Mouse (Mus musculus) limb, embryonic 13.5 days (tissue): ENCODE results near the gene Casp3. TPM values are rescaled to one million over a fixed set of nuclear protein-coding genes. Genes with fewer than 3 reads are reported as not detected.

ENCODE experiments used
- ATAC-seq: fragments of 200-750 bp; cut with Nextera tagmentation; 2 replicates; pipeline ENCODE4 v1.8.0; 2017; ENCODE audit warnings: low read depth, moderate number of reproducible peaks, moderate TSS enrichment; ENCODE audit not compliant: low FRiP score
- H3K27ac ChIP-seq: fragments of 300-500 bp; sonication (generic); 2 replicates; pipeline ENCODE4 v1.5.1; 2015; ENCODE audit warnings: inconsistent platforms, mild to moderate bottlenecking, moderate library complexity
- H3K27me3 ChIP-seq: fragments of 300-500 bp; sonication (generic); 2 replicates; pipeline ENCODE4 v1.6.1; 2015; ENCODE audit warnings: mild to moderate bottlenecking, inconsistent platforms
- H3K36me3 ChIP-seq: fragments of 300-500 bp; sonication (generic); 2 replicates; pipeline ENCODE4 v1.6.1; 2015; ENCODE audit warnings: inconsistent platforms, mild to moderate bottlenecking, moderate library complexity
- H3K4me1 ChIP-seq: fragments of 300-500 bp; sonication (generic); 2 replicates; pipeline ENCODE4 v1.6.1; 2015; ENCODE audit warnings: inconsistent platforms
- H3K4me2 ChIP-seq: fragments of 300-500 bp; sonication (generic); replicated peaks from 2 replicates; pipeline ENCODE4 v1.6.1; 2015; ENCODE audit warnings: inconsistent platforms, mild to moderate bottlenecking, moderate library complexity
- H3K4me3 ChIP-seq: fragments of 300-500 bp; sonication (generic); 2 replicates; pipeline ENCODE4 v1.5.1; 2015; ENCODE audit warnings: moderate library complexity, mild to moderate bottlenecking, inconsistent platforms
- H3K9ac ChIP-seq: fragments of 300-500 bp; sonication (generic); 2 replicates; pipeline ENCODE4 v1.6.1; 2015; ENCODE audit warnings: mild to moderate bottlenecking, inconsistent platforms
- H3K9me3 ChIP-seq: fragments of 300-500 bp; sonication (generic); 2 replicates; pipeline ENCODE4 v1.6.1; 2016; ENCODE audit warnings: inconsistent platforms
- WGBS: fragments of 180-500 bp; shearing (Covaris S2); methylation state at CpG from one replicate; pipeline ENCODE4 v1.1.7; 2015; 5-methylcytosine and 5-hydroxymethylcytosine counted together
- polyA plus RNA-seq: library from polyadenylated mRNA; unstranded; fragments of >200 nt; fragmentation: Nextera tagmentation; extraction: Ambion mirVana; gene quantifications from 2 replicates; pipeline ENCODE4 v1.2.1, GENCODE M21; 2015

Gene Casp3
- polyA plus RNA-seq, 1 experiment from 2014 or later: 109 TPM

DNA sequence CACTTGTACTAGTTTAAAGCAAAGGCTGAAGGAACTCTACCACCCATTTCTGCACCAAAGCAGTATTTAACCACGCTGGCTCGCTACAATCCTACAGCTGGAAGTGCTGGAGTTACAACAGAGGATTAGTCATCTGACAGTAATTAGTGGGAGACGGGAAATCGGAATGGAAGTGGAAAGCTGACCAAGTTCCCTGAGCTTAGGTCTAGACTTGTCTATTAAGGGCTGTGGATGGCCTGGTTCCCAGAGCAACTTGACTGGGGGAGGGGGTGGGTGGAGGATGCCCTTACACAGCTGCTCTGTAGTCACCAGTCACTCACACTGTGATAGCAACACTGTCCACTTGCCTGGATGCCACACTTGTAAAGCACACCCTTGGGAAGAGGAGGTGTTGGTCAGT is 3.7 kb upstream of the Casp3 start:
- ATAC-seq: peak; percentile 20; the same call in 1 of the 2 replicates
- H3K4me2 ChIP-seq: 0 out of 2 replicates have a peak overlapping the region, but pooled peaks have one; percentile 4

DNA sequence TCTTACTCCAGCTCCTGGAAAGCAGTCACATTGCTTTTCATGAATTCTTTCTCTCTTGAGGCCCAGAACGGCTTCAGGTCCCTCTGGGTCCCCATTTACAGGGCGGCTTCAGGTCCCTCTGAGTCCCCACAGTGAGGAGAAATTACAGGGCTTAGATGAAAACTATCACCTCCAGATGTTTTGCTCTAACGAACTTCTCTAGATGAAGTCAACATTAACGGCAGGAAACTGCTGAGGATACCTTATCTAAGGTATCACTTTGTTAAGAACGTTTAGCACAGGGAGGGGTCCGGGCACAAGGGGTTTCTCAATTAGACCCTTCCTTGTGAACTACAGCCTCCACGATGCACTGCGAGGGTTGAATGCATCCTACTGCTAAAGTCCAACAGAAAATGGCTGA is 1.2 kb upstream of the Casp3 start:
- Histone ChIP-seq H3K9me3 (no peaks in the 10 kb centered on the region), H3K36me3 (no peaks in the 10 kb centered on the region), H3K27ac (no peak overlapping the region), H3K4me3 (peak overlapping the region; percentile 82; the same call in 1 of the 2 replicates), H3K4me2 (peak overlapping the region; percentile 66), H3K4me1 (peaks cover 37% of the 10 kb centered on the region), H3K27me3 (no peaks in the 10 kb centered on the region), H3K9ac (peak overlapping the region; percentile 66; the same call in 1 of the 2 replicates)
- no peak for ATAC-seq
- 53% methylated on average over 8 of the region's 8 CpGs for WGBS

More for the DNA sequence above, 3.7 kb upstream of the Casp3 start:
- H3K27ac ChIP-seq: peak overlapping the region; percentile 44; the same call in 1 of the 2 replicates
- no peaks in the 10 kb centered on the region for H3K27me3 ChIP-seq
- peaks cover 24% of the 10 kb centered on the region for H3K4me1 ChIP-seq
- no peak overlapping the region for H3K9ac ChIP-seq
- H3K4me3 ChIP-seq: no peak overlapping the region
- H3K36me3 ChIP-seq: no peaks in the 10 kb centered on the region
- WGBS: 10% methylated on average over 4 of the region's 4 CpGs
- H3K9me3 ChIP-seq: no peaks in the 10 kb centered on the region

DNA sequence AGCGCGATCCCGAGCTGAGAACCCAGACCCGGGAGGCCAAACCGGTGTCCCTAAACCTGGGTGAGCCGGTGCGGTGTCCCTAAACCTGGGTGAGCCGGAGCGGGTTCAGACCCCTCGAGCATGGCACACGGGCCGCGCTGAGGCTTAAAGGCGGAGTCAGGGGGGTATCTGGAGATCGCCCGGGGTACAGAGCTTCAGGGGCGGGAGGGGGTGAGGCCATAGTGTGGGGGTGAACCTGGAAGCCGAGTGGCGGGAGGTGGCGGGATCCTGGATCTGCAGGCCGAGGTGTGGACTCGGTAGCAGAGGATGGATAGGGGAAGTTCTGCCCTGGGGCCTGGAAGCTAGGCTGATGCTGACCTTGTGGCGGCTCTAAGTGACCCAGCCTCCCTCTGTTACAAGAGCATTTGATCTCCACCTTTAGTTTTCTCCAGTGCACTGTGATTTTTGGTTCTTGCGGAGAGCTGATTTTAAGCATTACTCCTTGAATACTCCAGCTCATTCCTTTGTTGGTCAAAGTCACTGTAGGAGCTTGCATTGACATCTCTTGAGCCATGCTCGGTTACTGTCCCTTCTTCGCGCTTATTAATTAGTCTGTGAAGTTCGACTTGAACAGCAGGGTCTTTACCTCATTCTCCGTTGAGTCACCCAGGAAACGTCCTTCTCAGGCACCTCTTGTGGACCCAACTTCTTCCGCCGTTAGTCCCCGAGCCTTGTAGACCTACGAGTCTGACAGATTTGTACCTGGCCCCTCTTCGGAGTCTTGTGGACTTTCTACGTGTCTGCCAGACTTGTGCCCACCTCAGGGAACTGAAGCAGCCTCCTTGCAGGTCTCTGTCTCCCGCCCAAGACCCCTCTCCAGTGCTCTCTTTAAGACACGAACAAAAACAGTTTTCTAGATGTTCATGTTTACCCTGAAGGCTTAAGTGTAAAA is 864 bp downstream of the Casp3 start:
- Histone ChIP-seq H3K27ac (peak overlapping the region; percentile 94), H3K9me3 (no peaks in the 10 kb centered on the region), H3K36me3 (no peaks in the 10 kb centered on the region), H3K27me3 (no peaks in the 10 kb centered on the region), H3K9ac (peak overlapping the region; percentile 90), H3K4me2 (peak overlapping the region; percentile 94), H3K4me1 (peaks cover 37% of the 10 kb centered on the region), H3K4me3 (peak overlapping the region; percentile 82)
- WGBS: under 1% methylated on average over 38 of the region's 38 CpGs
- ATAC-seq: no peak

DNA sequence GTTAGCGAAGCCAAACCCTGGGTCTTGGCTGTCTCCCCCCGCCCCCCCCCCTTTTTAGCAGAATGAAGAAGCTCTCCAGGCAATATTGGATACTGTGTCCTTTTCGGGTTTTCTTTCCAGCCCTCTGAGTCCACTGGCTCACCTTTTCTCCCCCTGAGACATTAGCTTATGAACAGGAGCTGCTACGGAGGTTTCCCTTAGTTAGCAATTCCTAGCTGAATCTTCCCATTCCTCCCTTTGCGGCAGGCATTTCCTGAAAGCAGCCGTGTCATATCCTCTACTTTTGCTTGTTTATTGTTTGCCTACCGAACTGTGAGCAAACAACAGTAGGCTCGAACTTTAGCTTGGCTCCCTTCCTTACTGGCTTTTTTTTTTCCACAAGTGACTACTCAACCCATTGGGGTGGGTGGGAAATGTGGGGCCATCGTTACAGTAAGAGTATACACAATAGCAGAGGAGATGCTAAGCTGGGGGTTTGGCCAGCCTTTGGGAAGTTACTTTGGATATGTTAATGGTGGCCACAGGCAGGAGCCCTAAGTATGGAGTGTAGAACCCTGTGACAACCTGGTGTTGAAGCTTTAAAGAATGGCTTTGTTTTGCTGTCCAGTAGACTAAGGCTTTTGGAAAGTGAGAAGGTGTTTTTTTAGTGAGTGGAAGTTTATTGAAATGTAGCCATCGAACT is 1.7 kb downstream of the Casp3 start:
- no peak for ATAC-seq
- Histone ChIP-seq H3K27ac (no peak overlapping the region; the same call in 1 of the 2 replicates), H3K4me3 (peak overlapping the region; percentile 82), H3K9me3 (no peaks in the 10 kb centered on the region), H3K4me1 (peaks cover 30% of the 10 kb centered on the region), H3K36me3 (peaks cover 1% of the 10 kb centered on the region; the same call in 1 of the 2 replicates), H3K27me3 (no peaks in the 10 kb centered on the region), H3K9ac (peak overlapping the region; percentile 90), H3K4me2 (peak overlapping the region; percentile 94)
- 2% methylated on average over 10 of the region's 10 CpGs for WGBS

DNA sequence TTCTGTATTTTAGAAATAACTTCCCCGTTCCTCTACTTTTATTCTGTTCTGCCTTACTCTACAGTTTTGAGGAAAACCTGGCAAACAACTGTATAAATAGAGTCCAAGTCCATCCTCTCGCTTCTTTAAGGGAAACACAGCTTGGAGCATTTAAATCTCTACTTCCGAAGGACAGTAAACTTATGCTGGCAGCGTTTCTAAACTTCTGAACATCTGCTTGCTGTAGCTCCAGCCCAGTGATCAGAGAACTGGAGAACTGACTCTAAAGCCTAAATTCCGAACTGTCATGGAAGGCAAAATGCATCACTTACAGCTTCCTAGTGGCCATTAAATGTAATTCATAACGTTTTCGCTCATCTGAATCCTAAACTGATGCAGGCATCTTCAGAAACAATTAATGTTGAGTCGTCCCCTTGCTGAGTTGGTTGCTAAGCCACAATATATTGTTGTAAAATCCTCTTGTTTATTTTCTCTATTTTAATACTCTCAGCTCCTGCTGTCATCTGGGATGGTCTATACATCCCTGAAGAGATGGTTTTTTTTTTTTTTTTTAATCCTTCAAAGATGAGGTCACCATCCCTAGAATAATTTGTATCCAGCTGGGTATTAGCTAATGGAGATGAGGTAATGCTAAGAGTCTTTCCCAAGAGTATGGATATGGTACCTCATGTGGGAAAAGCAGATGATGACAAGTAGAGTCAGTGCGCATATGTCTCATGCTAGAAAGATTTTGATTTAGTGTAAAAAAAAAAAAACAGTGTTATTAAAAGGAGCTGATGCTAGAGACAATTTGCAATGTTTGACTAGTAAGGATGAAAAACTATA is 5.6 kb downstream of the Casp3 start:
- H3K27ac ChIP-seq: no peak overlapping the region
- no peak overlapping the region for H3K9ac ChIP-seq
- no peaks in the 10 kb centered on the region for H3K27me3 ChIP-seq
- peaks cover 4% of the 10 kb centered on the region; the same call in 1 of the 2 replicates for H3K36me3 ChIP-seq
- 82% methylated on average over 9 of the region's 9 CpGs for WGBS
- peaks cover 32% of the 10 kb centered on the region for H3K4me1 ChIP-seq
- H3K4me3 ChIP-seq: no peak overlapping the region
- no peak overlapping the region for H3K4me2 ChIP-seq
- H3K9me3 ChIP-seq: no peaks in the 10 kb centered on the region
- no peak for ATAC-seq

DNA sequence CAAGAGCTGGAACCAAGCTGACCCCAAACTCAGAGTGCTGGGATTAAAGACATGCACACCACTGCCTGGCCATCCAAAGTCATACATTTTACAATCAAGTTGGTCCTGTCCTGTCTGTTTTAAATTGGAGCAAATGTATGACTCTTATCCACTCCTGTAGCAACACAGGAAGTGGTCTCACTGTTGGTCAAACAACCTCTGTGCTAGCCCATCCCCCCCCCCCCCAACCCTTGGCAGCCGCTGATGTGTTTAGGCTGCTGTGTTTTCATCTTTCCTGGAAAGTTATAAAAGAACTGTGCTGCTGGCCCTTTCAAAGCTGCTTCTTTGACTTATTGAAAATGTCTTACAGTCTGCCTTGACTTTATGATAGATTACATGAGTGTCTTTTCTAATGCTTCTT is 8.1 kb downstream of the Casp3 start:
- no peak overlapping the region for H3K4me2 ChIP-seq
- no peak for ATAC-seq
- H3K4me3 ChIP-seq: no peak overlapping the region
- H3K9me3 ChIP-seq: no peaks in the 10 kb centered on the region
- H3K4me1 ChIP-seq: peaks cover 21% of the 10 kb centered on the region
- H3K27me3 ChIP-seq: no peaks in the 10 kb centered on the region
- WGBS: 40% methylated on average over 1 of the region's 1 CpGs
- H3K36me3 ChIP-seq: peaks cover 14% of the 10 kb centered on the region
- no peak overlapping the region for H3K27ac ChIP-seq
- H3K9ac ChIP-seq: no peak overlapping the region

DNA sequence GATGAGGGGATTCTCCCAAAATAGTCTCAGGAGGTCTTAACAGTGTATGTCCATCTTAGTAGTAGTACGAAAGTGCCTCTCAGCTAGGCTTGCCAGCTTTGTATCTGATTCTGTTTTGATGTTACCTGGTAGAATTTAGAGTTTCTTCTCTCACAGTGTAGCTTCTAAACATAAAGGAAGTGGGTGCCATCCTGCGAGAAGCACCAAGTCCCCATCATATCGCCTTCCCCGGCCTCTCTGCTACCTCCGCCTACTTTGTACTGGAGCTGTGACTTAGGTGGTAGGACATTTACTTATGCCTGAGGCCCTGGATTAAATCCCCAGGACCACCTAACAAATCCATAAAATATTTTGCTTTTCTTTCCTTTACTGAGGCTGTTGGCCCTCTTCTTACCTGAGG is 9.6 kb downstream of the Casp3 start:
- no peaks in the 10 kb centered on the region for H3K9me3 ChIP-seq
- H3K4me1 ChIP-seq: peaks cover 21% of the 10 kb centered on the region
- ATAC-seq: no peak
- WGBS: 100% methylated on average over 5 of the region's 5 CpGs
- H3K4me2 ChIP-seq: no peak overlapping the region
- peaks cover 28% of the 10 kb centered on the region for H3K36me3 ChIP-seq
- H3K9ac ChIP-seq: no peak overlapping the region
- no peak overlapping the region for H3K4me3 ChIP-seq
- no peaks in the 10 kb centered on the region for H3K27me3 ChIP-seq
- H3K27ac ChIP-seq: no peak overlapping the region

DNA sequence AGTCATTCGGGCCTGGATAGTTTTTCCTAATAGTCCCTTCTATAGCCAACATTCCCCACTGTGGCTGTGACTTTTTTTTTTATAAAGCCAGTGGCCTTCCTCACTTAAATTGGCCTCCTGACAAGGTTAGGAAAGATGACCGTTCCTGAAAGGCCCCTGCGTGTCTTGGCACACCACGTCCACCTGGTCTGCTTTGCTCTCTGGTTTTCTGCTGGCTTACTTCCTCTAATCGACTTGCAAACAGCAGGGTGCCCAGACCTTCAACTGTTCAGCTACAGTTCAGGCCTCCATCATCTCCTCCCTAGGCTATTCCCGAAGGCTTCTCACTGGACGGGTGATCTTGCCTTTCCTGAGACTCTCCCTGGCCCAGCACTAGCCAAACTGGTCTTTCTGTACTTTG is 10.8 kb downstream of the Casp3 start:
- no peak overlapping the region for H3K9ac ChIP-seq
- 58% methylated on average over 7 of the region's 7 CpGs for WGBS

DNA sequence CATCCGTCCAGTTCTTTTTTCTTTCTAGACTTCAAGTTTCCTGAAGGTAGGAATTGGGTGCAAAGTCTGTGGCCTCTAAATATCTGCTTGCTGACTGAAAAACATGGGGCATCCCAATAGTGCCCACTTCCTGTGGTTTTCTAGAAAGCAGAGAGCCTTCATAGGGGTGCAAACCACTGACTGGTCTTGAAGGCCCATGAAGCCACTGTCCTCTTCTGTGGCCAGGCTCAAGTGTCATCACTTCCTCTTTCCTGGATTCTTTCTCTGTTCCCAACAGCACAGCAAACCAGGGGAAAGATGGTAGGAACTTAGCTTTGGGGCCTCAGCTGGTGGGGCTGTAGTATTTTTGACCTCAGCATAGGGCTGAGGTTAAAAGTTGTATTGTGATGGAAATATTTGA is 11.6 kb downstream of the Casp3 start:
- WGBS: 100% methylated on average over 1 of the region's 1 CpGs
- ATAC-seq: no peak
- Histone ChIP-seq H3K9ac (no peak overlapping the region), H3K9me3 (no peaks in the 10 kb centered on the region), H3K36me3 (peaks cover 46% of the 10 kb centered on the region), H3K4me3 (no peak overlapping the region), H3K27ac (no peak overlapping the region), H3K27me3 (no peaks in the 10 kb centered on the region), H3K4me2 (no peak overlapping the region), H3K4me1 (peaks cover 18% of the 10 kb centered on the region)

More for the DNA sequence above, 10.8 kb downstream of the Casp3 start:
- H3K27ac ChIP-seq: no peak overlapping the region
- no peak for ATAC-seq
- H3K9me3 ChIP-seq: no peaks in the 10 kb centered on the region
- peaks cover 38% of the 10 kb centered on the region for H3K36me3 ChIP-seq
- peaks cover 18% of the 10 kb centered on the region for H3K4me1 ChIP-seq
- no peak overlapping the region for H3K4me2 ChIP-seq
- no peak overlapping the region for H3K4me3 ChIP-seq
- no peaks in the 10 kb centered on the region for H3K27me3 ChIP-seq

DNA sequence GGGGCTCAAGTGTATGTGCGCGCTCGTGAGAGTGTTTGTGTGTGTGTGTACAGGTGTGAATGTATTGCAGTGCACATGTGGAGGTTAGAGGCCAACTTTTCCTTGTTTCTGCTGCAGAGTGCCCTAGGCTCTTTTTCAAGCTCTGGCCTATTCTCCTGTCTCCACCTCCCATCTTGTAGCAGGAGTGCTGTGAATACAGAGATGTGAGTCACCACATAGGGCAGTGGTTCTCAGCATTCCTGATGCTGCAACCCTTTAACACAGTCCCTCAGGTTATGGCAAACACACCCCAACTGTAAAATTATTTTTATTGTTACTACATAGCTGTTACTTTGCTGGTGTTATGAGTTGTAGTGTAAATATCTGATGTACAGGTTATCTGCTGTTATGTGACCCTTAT is 13.3 kb downstream of the Casp3 start:
- no peaks in the 10 kb centered on the region for H3K9me3 ChIP-seq
- H3K27ac ChIP-seq: no peak overlapping the region
- H3K4me3 ChIP-seq: no peak overlapping the region
- H3K4me2 ChIP-seq: no peak overlapping the region
- peaks cover 59% of the 10 kb centered on the region for H3K36me3 ChIP-seq
- no peak overlapping the region for H3K9ac ChIP-seq
- WGBS: 93% methylated on average over 3 of the region's 3 CpGs
- H3K27me3 ChIP-seq: no peaks in the 10 kb centered on the region
- ATAC-seq: no peak
- H3K4me1 ChIP-seq: peaks cover 12% of the 10 kb centered on the region

DNA sequence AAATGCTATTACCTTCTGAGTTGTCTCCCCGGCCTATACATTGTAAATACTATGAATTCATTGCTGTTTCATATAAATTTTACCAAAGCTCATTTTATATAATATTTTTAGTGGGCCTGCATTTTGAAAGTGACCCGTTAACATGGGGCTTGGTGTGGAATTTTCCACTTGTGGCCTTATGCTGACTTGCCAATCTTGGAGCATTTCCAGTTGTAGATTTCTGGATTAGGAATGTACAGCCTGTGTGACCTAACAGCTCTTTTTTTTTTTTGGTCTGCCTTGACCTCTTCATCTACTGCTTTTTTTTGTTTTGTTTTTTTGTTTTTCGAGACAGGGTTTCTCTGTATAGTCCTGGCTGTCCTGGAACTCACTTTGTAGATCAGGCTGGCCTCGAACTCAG is 13.8 kb downstream of the Casp3 start:
- Histone ChIP-seq H3K9me3 (no peaks in the 10 kb centered on the region), H3K27me3 (no peaks in the 10 kb centered on the region), H3K36me3 (peaks cover 64% of the 10 kb centered on the region), H3K27ac (peak overlapping the region; percentile 6; the same call in 1 of the 2 replicates), H3K4me2 (no peak overlapping the region), H3K9ac (no peak overlapping the region), H3K4me3 (no peak overlapping the region), H3K4me1 (peaks cover 10% of the 10 kb centered on the region)
- WGBS: 84% methylated on average over 4 of the region's 4 CpGs
- no peak for ATAC-seq
